Mouse (Mus musculus): ENCODE results near the gene Kif26b. TPM values are rescaled to one million over a fixed set of nuclear protein-coding genes. Genes with fewer than 3 reads are reported as not detected.
A peak's percentile ranks its signal among the peaks of the same experiment; 100 is the strongest.

Gene Kif26b
- polyA plus RNA-seq, 1 experiment from 2014 or later = 2.2 TPM

GRCm38 (mm10) chr1:178552898-178553284, 24.0 kb downstream of the Kif26b start:
- H3K4me2 ChIP-seq = no peak overlapping the region
- H3K27ac ChIP-seq (ENCODE audit: low read depth) = no peak overlapping the region
- DNase-seq = peak; percentile 28
- 0 out of 2 replicates have a peak, but pooled peaks have one; percentile 54 for ATAC-seq (ENCODE audit: insufficient read depth)
- no peaks in the 10 kb centered on the region for H3K27me3 ChIP-seq (ENCODE audit: insufficient read depth, low read length)
- H3K9me3 ChIP-seq (ENCODE audit: low read depth, low read length) = no peaks in the 10 kb centered on the region
- no peak overlapping the region for H3K9ac ChIP-seq
- TF ChIP-seq CTCF (IDR thresholded peaks at IDR 0.05; ENCODE audit: low read depth) = no peak
- H3K4me3 ChIP-seq (ENCODE audit: low read depth, low read length) = no peak overlapping the region
- no peaks in the 10 kb centered on the region for H3K4me1 ChIP-seq (ENCODE audit: insufficient read depth)
- WGBS = 48% methylated on average over 10 of the region's 10 CpGs
- no peaks in the 10 kb centered on the region for H3K36me3 ChIP-seq (ENCODE audit: insufficient read depth)

- Histone ChIP-seq H3K9me3 (ENCODE audit: low read depth, low read length) (no peaks in the 10 kb centered on the region), H3K4me3 (ENCODE audit: low read depth, low read length) (no peak overlapping the region), H3K27me3 (ENCODE audit: insufficient read depth, low read length) (no peaks in the 10 kb centered on the region), H3K9ac (no peak overlapping the region), H3K36me3 (ENCODE audit: insufficient read depth) (no peaks in the 10 kb centered on the region), H3K27ac (ENCODE audit: low read depth) (no peak overlapping the region), H3K4me1 (ENCODE audit: insufficient read depth) (no peaks in the 10 kb centered on the region), H3K4me2 (no peak overlapping the region)
- TF ChIP-seq CTCF (IDR thresholded peaks at IDR 0.05; ENCODE audit: low read depth) = no peak
- 80% methylated on average over 8 of the region's 8 CpGs for WGBS
- no peak for DNase-seq
- no peak for ATAC-seq (ENCODE audit: insufficient read depth)
Measured at GRCm38 (mm10) chr1:178556226-178556625, 27.3 kb downstream of the Kif26b start.

- H3K9ac ChIP-seq = no peak overlapping the region
- no peaks in the 10 kb centered on the region for H3K27me3 ChIP-seq (ENCODE audit: insufficient read depth, low read length)
- no peak overlapping the region for H3K4me2 ChIP-seq
- DNase-seq (no peak), ATAC-seq (ENCODE audit: insufficient read depth) (no peak)
- 98% methylated on average over 1 of the region's 1 CpGs for WGBS
- no peaks in the 10 kb centered on the region for H3K9me3 ChIP-seq (ENCODE audit: low read depth, low read length)
- H3K4me3 ChIP-seq (ENCODE audit: low read depth, low read length) = no peak overlapping the region
- no peak overlapping the region for H3K27ac ChIP-seq (ENCODE audit: low read depth)
- H3K36me3 ChIP-seq (ENCODE audit: insufficient read depth) = no peaks in the 10 kb centered on the region
- H3K4me1 ChIP-seq (ENCODE audit: insufficient read depth) = no peaks in the 10 kb centered on the region
- peak; percentile 32 for TF ChIP-seq CTCF (IDR thresholded peaks at IDR 0.05; ENCODE audit: low read depth)
Measured at GRCm38 (mm10) chr1:178560043-178560442, 31.1 kb downstream of the Kif26b start.

GRCm38 (mm10) chr1:178563834-178564233, 34.9 kb downstream of the Kif26b start:
- no peaks in the 10 kb centered on the region for H3K36me3 ChIP-seq (ENCODE audit: insufficient read depth)
- no peak for TF ChIP-seq CTCF (IDR thresholded peaks at IDR 0.05; ENCODE audit: low read depth)
- 78% methylated on average over 2 of the region's 2 CpGs for WGBS
- no peak overlapping the region for H3K9ac ChIP-seq
- H3K9me3 ChIP-seq (ENCODE audit: low read depth, low read length) = no peaks in the 10 kb centered on the region
- no peak for ATAC-seq (ENCODE audit: insufficient read depth)
- H3K4me2 ChIP-seq = no peak overlapping the region
- H3K4me3 ChIP-seq (ENCODE audit: low read depth, low read length) = no peak overlapping the region
- no peaks in the 10 kb centered on the region for H3K27me3 ChIP-seq (ENCODE audit: insufficient read depth, low read length)
- DNase-seq = no peak
- no peaks in the 10 kb centered on the region for H3K4me1 ChIP-seq (ENCODE audit: insufficient read depth)
- H3K27ac ChIP-seq (ENCODE audit: low read depth) = no peak overlapping the region

- TF ChIP-seq CTCF (IDR thresholded peaks at IDR 0.05; ENCODE audit: low read depth) = no peak
- H3K27me3 ChIP-seq (ENCODE audit: insufficient read depth, low read length) = no peaks in the 10 kb centered on the region
- no peak overlapping the region for H3K27ac ChIP-seq (ENCODE audit: low read depth)
- H3K9me3 ChIP-seq (ENCODE audit: low read depth, low read length) = no peaks in the 10 kb centered on the region
- H3K4me1 ChIP-seq (ENCODE audit: insufficient read depth) = no peaks in the 10 kb centered on the region
- no peaks in the 10 kb centered on the region for H3K36me3 ChIP-seq (ENCODE audit: insufficient read depth)
- 46% methylated on average over 4 of the region's 4 CpGs for WGBS
- no peak overlapping the region for H3K4me3 ChIP-seq (ENCODE audit: low read depth, low read length)
- H3K4me2 ChIP-seq = no peak overlapping the region
- no peak overlapping the region for H3K9ac ChIP-seq
- ATAC-seq (ENCODE audit: insufficient read depth) (no peak), DNase-seq (no peak)
Measured at GRCm38 (mm10) chr1:178564800-178565199, 35.9 kb downstream of the Kif26b start.

- Histone ChIP-seq H3K9ac (no peak overlapping the region), H3K27me3 (ENCODE audit: insufficient read depth, low read length) (no peaks in the 10 kb centered on the region), H3K27ac (ENCODE audit: low read depth) (no peak overlapping the region), H3K4me2 (no peak overlapping the region), H3K4me3 (ENCODE audit: low read depth, low read length) (no peak overlapping the region), H3K9me3 (ENCODE audit: low read depth, low read length) (no peaks in the 10 kb centered on the region), H3K36me3 (ENCODE audit: insufficient read depth) (no peaks in the 10 kb centered on the region), H3K4me1 (ENCODE audit: insufficient read depth) (no peaks in the 10 kb centered on the region)
- no peak for TF ChIP-seq CTCF (IDR thresholded peaks at IDR 0.05; ENCODE audit: low read depth)
- DNase-seq (no peak), ATAC-seq (ENCODE audit: insufficient read depth) (no peak)
- 74% methylated on average over 7 of the region's 7 CpGs for WGBS
Measured at GRCm38 (mm10) chr1:178568551-178569545, 39.9 kb downstream of the Kif26b start.

GRCm38 (mm10) chr1:178571009-178571408, 42.1 kb downstream of the Kif26b start:
- WGBS = 79% methylated on average over 4 of the region's 4 CpGs
- Histone ChIP-seq H3K9me3 (ENCODE audit: low read depth, low read length) (peaks cover 4% of the 10 kb centered on the region; the same call in 1 of the 2 replicates), H3K27me3 (ENCODE audit: insufficient read depth, low read length) (no peaks in the 10 kb centered on the region), H3K9ac (no peak overlapping the region), H3K36me3 (ENCODE audit: insufficient read depth) (no peaks in the 10 kb centered on the region), H3K4me3 (ENCODE audit: low read depth, low read length) (no peak overlapping the region), H3K4me2 (no peak overlapping the region), H3K27ac (ENCODE audit: low read depth) (no peak overlapping the region), H3K4me1 (ENCODE audit: insufficient read depth) (no peaks in the 10 kb centered on the region)
- ATAC-seq (ENCODE audit: insufficient read depth) (no peak), DNase-seq (no peak)
- TF ChIP-seq CTCF (IDR thresholded peaks at IDR 0.05; ENCODE audit: low read depth) = no peak
